Mouse (Mus musculus) G1E (cell line): ENCODE measurements around the gene Mtx1. TPM values are rescaled to one million over a fixed set of nuclear protein-coding genes. Genes with fewer than 3 reads are reported as not detected.

Experiments used
- ATAC-seq: 2 replicates; pipeline ENCODE4 v1.8.0; 2016; ENCODE audit warnings: mild to moderate bottlenecking; ENCODE audit not compliant: insufficient number of reproducible peaks, poor library complexity, low FRiP score, severe bottlenecking; ENCODE audit errors: extremely low read depth
- DNase-seq: peaks from one replicate; pipeline ENCODE4 v3.0.0; 2012; ENCODE audit warnings: low spot score
- H3K27me3 ChIP-seq: 2 replicates; pipeline ENCODE4 v1.6.1; 2012; ENCODE audit warnings: mild to moderate bottlenecking, low read length, inconsistent platforms; ENCODE audit not compliant: insufficient read depth
- H3K36me3 ChIP-seq: replicated peaks from 2 replicates; pipeline ENCODE3; 2012; ENCODE audit warnings: mild to moderate bottlenecking, inconsistent platforms
- H3K4me1 ChIP-seq: 2 replicates; pipeline ENCODE4 v1.6.1; 2012; ENCODE audit warnings: low read depth, low read length, inconsistent platforms, mixed read lengths; ENCODE audit not compliant: insufficient read depth
- H3K4me3 ChIP-seq: 2 replicates; pipeline ENCODE4 v1.5.1; 2012; ENCODE audit warnings: low read depth, mild to moderate bottlenecking, inconsistent platforms, low read length, moderate library complexity, mixed read lengths
- H3K9me3 ChIP-seq: replicated peaks from 2 replicates; pipeline ENCODE4 v1.6.1; 2012; ENCODE audit warnings: inconsistent platforms
- CTCF ChIP-seq: IDR thresholded peaks from 2 replicates; pipeline ENCODE4 v1.5.1; 2012; ENCODE audit warnings: low read depth, low read length, inconsistent platforms, mixed read lengths
- GATA1 ChIP-seq: IDR thresholded peaks from 2 replicates; pipeline ENCODE4 v1.6.1; 2012; ENCODE audit warnings: borderline replicate concordance, low read length, inconsistent platforms, mixed read lengths
- GATA2 ChIP-seq: IDR thresholded peaks from 2 replicates; pipeline ENCODE4 v1.6.1; 2012; ENCODE audit warnings: low read depth, low read length, inconsistent platforms, borderline replicate concordance
- POLR2AphosphoS5 ChIP-seq: IDR thresholded peaks from 2 replicates; pipeline ENCODE4 v1.6.1; 2012; ENCODE audit warnings: low read depth, low read length, inconsistent platforms; ENCODE audit not compliant: insufficient replicate concordance
- TAL1 ChIP-seq: conservative IDR thresholded peaks from 2 replicates; pipeline ENCODE4 v1.6.1; 2012; ENCODE audit warnings: low read depth, low read length, inconsistent platforms, mixed read lengths
- polyA plus RNA-seq: library from polyadenylated mRNA; stranded (reverse); fragments of >175 nt; gene quantifications from 2 replicates; pipeline ENCODE4 v1.2.3, GENCODE M21; 2012
- total RNA-seq, 2 experiments: library from RNA; stranded (forward) in 1 of 2; stranded (reverse) in 1 of 2; fragments of 200-1000 nt in 1 of 2; fragments of >200 nt in 1 of 2; fragmentation: Nextera tagmentation in 1 of 2; gene quantifications; 2 replicates each; pipeline ENCODE4 v1.2.3; 2014 to 2017

Gene Mtx1
- total and polyA plus RNA-seq, 3 experiments: 42.6 to 311 (median 82.5) TPM

DNA sequence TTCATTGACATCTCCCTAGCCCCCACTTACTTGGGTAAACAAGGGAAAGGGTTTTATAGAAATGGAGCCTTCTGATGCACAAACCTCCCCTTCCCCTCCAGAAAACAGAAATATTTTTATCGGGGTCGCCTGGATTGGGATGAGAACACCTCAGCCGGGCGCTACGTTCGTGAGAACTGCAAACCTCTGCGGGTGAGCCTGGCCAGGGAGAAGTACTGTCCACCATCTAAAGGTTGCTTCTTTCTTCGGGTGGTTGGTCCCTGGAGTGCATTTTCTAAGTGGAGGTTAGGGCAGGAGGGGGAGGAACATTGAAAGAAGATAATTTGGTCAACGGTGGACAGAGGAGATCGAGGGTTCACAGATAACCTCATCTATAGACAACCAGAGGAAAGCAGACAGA is 51.3 kb downstream of the Mtx1 start:
- no peak for DNase-seq
- no peaks in the 10 kb centered on the region for H3K9me3 ChIP-seq
- H3K27me3 ChIP-seq: no peaks in the 10 kb centered on the region
- no peak for ATAC-seq
- no peak overlapping the region for H3K4me3 ChIP-seq
- H3K4me1 ChIP-seq: peaks cover 38% of the 10 kb centered on the region
- H3K36me3 ChIP-seq: peaks cover 82% of the 10 kb centered on the region
- TF ChIP-seq GATA1 (no peak), POLR2AphosphoS5 (no peak), GATA2 (no peak), TAL1 (no peak), CTCF (no peak)

DNA sequence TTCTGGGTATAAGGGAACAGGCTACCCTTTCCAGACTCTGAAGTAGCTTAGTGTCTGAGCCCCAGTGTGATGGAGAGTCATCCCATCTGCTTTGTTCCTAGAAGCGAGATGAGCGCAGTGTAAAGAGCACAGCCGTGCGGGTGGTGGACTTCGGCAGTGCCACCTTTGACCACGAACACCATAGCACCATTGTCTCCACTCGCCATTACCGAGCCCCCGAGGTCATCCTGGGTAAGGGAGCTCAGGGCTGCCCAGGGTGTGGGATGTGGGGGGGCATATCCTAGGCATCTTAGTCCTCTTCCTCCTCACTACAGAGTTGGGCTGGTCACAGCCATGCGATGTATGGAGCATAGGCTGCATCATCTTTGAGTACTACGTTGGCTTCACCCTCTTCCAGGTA is 52.0 kb downstream of the Mtx1 start:
- Histone ChIP-seq H3K36me3 (peaks cover 82% of the 10 kb centered on the region), H3K4me3 (no peak overlapping the region), H3K4me1 (peaks cover 35% of the 10 kb centered on the region), H3K9me3 (no peaks in the 10 kb centered on the region), H3K27me3 (no peaks in the 10 kb centered on the region)
- TF ChIP-seq GATA1: no peak
- no peak for TF ChIP-seq GATA2
- no peak for TF ChIP-seq POLR2AphosphoS5
- no peak for TF ChIP-seq CTCF
- TF ChIP-seq TAL1: no peak
- DNase-seq: no peak
- no peak for ATAC-seq

DNA sequence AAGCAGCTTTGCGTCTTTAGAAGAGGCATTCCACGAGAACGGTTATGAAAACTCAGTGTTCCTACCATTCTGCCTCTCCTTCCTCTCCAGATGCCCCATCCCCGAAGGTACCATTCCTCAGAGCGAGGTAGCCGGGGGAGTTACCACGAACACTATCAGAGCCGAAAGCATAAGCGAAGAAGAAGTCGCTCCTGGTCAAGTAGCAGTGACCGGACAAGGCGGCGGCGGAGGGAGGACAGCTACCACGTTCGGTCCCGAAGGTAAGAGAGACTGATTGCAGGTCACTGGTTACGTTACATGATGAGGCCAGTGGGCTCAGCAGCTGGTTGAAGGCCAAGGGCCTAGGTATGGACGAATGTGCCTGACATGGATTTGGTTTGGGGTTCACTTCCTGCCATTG is 59.9 kb downstream of the Mtx1 start:
- Histone ChIP-seq H3K9me3 (no peaks in the 10 kb centered on the region), H3K4me1 (peaks cover 45% of the 10 kb centered on the region), H3K36me3 (peaks cover 60% of the 10 kb centered on the region), H3K4me3 (peak overlapping the region; percentile 56; the same call in 1 of the 2 replicates), H3K27me3 (no peaks in the 10 kb centered on the region)
- DNase-seq (no peak), ATAC-seq (no peak)
- TF ChIP-seq GATA1: no peak
- TF ChIP-seq POLR2AphosphoS5: no peak
- no peak for TF ChIP-seq TAL1
- TF ChIP-seq CTCF: no peak
- TF ChIP-seq GATA2: no peak

DNA sequence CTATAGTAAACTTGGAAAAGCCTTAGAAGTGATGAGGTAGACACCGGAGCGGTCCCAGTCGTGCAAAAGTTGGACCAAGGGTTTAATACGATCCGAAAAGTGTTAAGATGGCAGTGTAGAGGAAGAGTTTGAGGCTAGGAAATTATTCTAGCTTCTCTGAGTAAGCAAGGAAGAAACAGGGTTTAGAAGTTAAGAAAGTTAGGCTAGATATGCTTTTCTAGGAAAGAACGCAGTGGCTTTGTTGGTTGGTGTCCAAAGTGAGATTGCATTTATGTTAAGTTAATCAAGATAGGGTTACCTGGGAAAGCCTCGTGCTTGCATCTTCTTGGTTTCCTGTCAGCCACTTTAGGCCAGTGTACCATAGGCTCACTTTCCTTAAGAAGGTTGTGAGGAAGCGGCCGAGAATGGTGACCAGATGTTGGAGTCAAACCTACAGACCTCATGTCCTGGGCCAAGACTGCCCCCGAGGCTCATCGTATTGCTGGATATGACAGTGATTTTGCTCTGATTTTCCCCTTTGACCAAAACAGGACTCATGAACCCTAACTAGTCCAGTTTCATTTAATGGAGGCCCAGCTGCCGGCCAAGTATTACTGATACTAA is 61.5 kb downstream of the Mtx1 start:
- Histone ChIP-seq H3K9me3 (no peaks in the 10 kb centered on the region), H3K4me3 (peak overlapping the region; percentile 89), H3K36me3 (peaks cover 46% of the 10 kb centered on the region), H3K27me3 (no peaks in the 10 kb centered on the region), H3K4me1 (peaks cover 48% of the 10 kb centered on the region)
- TF ChIP-seq POLR2AphosphoS5: no peak
- TF ChIP-seq CTCF: no peak
- TF ChIP-seq TAL1: no peak
- TF ChIP-seq GATA1: no peak
- no peak for TF ChIP-seq GATA2
- DNase-seq (no peak), ATAC-seq (no peak)

DNA sequence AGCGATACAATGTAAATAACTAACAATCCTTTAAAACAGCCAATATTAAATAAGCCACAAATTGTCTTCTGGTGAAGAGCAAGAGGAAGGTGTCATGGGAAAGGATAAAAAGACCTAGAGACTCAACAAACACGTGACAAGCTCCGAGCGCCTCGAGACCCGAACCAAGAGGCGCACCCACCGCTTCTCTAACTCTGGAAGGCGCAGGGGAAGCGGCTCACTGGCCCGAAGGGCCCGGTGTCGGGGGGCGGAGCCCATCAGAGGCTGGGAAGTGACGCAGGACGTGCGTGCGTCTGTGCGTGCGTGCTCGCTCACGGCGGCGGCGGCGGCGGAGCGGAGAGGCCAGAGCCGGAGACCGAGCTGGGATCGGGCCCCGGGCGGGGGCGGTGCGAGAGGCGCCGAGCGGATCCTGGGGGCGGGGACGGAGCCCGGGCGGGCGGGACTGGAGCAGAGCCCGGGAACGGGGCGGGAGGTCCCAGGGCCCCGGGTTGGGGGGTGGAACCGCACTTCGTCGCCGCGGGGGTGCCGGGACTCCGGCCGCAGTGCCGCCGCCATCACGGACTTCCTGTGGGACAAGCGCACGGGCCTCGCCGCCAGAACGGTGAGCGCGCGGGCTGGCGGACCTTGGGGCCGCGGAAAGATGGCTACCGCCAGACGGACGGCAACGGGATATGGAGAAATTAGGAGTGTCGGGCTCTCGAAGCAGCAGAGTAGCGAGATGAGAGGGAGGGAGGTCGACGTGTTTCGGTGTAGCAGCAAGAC is 62.2 kb downstream of the Mtx1 start, which contains the start of gene Clk2:
Gene Clk2, plus strand, starts transcription at position 290 of the 762 bp plus-strand sequence.
- Histone ChIP-seq H3K27me3 (no peaks in the 10 kb centered on the region), H3K9me3 (no peaks in the 10 kb centered on the region), H3K4me1 (peaks cover 51% of the 10 kb centered on the region), H3K36me3 (peaks cover 39% of the 10 kb centered on the region), H3K4me3 (peak within 1 kb of the TSS; percentile 89)
- ATAC-seq: peak; percentile 83
- TF ChIP-seq CTCF: no peak
- TF ChIP-seq GATA2: no peak
- TF ChIP-seq POLR2AphosphoS5: no peak
- TF ChIP-seq GATA1: no peak
- no peak for TF ChIP-seq TAL1
- DNase-seq: peak; percentile 96

DNA sequence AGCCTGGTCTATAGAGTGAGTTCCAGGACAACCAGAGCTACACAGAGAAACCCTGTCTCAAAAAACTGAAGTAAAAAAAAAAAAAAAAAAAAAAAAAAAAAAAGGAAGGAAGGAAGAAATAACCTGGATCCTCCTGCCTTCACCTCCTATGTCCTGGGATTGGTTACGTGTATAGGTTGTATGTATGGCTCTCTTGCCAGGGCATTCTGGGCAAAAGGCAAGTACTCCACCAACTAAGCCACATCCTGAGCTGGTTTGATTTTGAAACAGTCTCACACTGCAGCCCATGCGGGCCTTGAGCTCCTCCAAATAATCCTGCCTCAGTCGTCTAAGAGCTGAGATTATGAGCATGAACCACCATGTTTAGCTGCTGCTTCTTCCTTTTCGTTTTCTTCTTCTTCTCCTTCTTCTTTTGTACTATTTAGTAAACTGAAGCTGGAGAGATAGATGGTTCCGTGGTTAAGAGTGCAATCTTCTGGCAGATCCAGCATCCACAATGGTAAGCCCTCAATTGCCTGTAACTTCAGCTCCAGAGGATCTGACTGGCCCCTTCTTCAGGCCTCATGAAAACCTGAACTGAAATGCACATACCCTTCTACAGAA is 63.1 kb downstream of the Mtx1 start:
- H3K4me3 ChIP-seq: peak overlapping the region; percentile 89
- ATAC-seq (no peak), DNase-seq (no peak)
- no peaks in the 10 kb centered on the region for H3K9me3 ChIP-seq
- H3K27me3 ChIP-seq: peaks cover 8% of the 10 kb centered on the region; the same call in 1 of the 2 replicates
- peaks cover 57% of the 10 kb centered on the region for H3K4me1 ChIP-seq
- peaks cover 29% of the 10 kb centered on the region for H3K36me3 ChIP-seq
- TF ChIP-seq CTCF (no peak), TAL1 (no peak), GATA1 (no peak), POLR2AphosphoS5 (no peak), GATA2 (no peak)
